Mouse (Mus musculus): ENCODE results near the gene Rnf41.

Gene Rnf41

DNA sequence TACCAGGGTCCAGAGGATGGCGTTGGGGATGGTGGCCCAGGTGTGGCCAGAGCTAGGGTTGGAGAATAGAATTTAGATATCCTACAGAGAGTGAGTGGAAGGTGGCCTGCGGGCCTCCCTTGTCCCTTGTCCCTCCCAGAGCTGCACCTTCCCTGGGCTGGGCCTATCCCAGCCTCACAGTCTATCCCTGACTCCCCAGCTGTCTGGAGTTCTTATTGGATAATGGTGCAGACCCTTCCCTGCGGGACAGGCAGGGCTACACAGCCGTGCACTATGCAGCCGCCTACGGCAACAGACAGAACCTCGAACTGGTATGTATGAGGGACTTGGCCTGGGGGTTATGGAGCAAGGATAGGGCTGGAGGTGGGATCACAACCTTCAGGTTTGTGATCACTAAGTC, 25.6 kb upstream of the Rnf41 start:
- no peak for DNase-seq (ENCODE audit: extremely low spot score, low spot score)

GRCm38 (mm10) chr10:128388941-128389340, 22.5 kb upstream of the Rnf41 start:
- no peak for DNase-seq (ENCODE audit: extremely low spot score, low spot score)

DNA sequence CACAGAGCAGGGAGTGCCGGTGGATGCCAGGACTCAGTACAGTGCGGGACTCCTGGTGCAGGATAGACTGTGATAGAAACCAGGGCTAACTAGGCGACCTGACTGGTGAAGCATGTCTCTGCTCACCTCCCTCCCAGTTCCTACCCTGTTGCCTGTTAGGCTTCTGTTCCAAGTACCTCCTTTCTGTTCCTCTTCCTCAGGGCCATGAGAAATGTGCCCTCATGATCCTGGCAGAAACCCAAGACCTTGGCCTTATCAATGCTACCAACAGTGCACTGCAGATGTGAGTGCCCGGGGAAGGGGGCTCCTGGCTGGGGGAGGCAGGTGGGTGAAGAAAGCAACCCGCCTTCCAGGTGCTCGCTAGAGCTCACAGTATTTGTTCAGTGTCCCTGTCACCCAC, 21.9 kb upstream of the Rnf41 start:
- no peak for DNase-seq (ENCODE audit: extremely low spot score, low spot score)

- no peak for DNase-seq (ENCODE audit: extremely low spot score, low spot score)
Measured at GRCm38 (mm10) chr10:128390366-128390765, 21.1 kb upstream of the Rnf41 start.

DNA sequence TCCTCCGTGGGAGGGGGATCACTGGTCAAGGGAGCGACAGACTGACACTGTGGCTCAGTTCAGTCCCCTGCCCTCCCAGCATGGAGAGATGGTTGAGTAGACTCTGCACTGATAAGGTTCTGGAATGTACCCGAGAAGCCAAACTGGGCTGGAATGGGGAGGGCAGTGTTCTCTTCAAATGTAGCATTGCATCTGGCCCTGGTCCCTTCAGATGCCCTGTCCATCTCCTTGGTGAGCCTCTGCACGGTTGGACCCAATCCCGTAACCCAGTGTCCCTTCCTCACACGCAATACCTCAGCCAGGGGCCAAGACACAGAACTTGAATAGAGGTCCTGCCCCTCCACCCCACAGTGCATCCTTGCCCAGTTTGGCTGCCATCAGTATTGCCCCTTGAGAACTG, 19.6 kb upstream of the Rnf41 start:
- no peak for DNase-seq (ENCODE audit: extremely low spot score, low spot score)

DNA sequence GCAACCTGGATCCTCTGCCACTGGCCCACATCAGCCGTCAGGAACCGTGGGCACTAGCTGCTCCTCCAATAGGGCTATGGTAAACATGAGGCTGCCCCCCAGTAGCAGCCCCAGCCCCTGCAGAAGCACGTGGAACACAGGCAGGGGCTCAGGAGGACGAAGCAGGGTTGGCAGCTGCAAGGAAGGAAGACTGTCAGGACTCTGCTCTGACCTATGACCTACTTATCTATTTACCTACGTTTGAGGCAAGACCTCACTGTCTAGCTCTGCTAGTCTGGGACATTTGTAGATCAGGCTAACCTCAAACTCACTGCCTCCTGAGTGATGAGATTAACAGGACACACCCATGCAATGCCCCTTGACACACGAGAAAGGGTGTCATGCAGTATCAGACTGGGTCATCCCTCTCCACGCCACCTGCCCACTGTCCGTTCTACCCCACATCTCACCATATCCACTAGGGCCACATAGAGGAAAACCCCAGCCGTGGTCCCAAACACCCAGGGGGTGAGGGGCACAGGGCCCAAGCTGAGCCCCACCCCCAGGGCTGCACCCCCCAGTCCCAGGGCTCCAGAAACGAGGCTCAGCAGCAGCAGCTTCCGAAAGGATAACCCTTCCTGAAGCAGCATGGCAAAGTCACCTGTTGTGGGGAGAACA, 15.3 kb upstream of the Rnf41 start:
- DNase-seq (ENCODE audit: extremely low spot score, low spot score) = no peak

GRCm38 (mm10) chr10:128396716-128397264, 14.7 kb upstream of the Rnf41 start:
- no peak for DNase-seq (ENCODE audit: extremely low spot score, low spot score)

GRCm38 (mm10) chr10:128397466-128397865, 14.0 kb upstream of the Rnf41 start:
- no peak for DNase-seq (ENCODE audit: extremely low spot score, low spot score)

DNA sequence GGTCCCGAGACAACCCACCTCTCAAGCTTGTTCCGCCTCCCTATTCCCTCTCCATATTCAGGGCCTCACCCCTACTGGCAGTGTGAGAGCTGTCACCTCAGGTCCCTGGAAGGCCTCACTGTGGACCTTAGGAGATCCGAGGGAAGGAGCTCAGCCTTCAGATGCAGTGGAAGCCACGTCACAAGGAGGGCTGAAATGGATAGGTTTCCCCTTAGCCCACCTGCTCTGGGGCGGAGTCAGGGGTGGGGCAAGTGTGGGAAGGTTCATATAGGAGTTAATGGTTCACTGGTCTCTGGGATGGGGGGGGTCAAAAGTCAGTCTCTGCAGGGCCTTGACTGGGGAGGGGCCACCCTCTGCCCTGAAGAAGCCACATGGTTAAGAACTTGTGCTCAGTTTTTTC, 11.1 kb upstream of the Rnf41 start:
- no peak for DNase-seq (ENCODE audit: extremely low spot score, low spot score)

DNA sequence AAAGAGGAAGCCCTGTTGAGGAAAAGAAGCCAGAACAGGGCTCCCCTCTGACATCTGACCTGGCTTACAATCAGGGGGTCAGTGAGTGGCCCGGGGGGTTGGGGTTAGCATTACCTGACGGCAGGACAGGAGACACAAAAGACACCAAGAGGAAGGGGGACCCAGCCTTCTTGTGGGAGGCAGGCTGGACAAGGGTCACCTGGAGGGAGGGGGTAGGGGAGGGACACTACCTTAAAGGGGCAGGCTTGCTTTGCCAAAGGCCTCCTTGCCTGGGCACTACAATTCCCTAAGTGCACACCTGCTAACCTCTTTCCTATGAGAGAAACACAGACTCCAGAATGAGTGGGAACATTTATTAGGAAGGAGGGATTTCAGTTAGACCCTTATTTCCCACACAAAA, 10.4 kb upstream of the Rnf41 start, which contains the start of gene Slc39a5:
Gene Slc39a5, minus strand, starts transcription at position 174 of the 400 bp plus-strand sequence.
- DNase-seq (ENCODE audit: extremely low spot score, low spot score) = no peak

- no peak for DNase-seq (ENCODE audit: extremely low spot score, low spot score)
Measured at GRCm38 (mm10) chr10:128401638-128402037, 9.8 kb upstream of the Rnf41 start.

- no peak for DNase-seq (ENCODE audit: extremely low spot score, low spot score)
Measured at GRCm38 (mm10) chr10:128403931-128404330, 7.5 kb upstream of the Rnf41 start.

DNA sequence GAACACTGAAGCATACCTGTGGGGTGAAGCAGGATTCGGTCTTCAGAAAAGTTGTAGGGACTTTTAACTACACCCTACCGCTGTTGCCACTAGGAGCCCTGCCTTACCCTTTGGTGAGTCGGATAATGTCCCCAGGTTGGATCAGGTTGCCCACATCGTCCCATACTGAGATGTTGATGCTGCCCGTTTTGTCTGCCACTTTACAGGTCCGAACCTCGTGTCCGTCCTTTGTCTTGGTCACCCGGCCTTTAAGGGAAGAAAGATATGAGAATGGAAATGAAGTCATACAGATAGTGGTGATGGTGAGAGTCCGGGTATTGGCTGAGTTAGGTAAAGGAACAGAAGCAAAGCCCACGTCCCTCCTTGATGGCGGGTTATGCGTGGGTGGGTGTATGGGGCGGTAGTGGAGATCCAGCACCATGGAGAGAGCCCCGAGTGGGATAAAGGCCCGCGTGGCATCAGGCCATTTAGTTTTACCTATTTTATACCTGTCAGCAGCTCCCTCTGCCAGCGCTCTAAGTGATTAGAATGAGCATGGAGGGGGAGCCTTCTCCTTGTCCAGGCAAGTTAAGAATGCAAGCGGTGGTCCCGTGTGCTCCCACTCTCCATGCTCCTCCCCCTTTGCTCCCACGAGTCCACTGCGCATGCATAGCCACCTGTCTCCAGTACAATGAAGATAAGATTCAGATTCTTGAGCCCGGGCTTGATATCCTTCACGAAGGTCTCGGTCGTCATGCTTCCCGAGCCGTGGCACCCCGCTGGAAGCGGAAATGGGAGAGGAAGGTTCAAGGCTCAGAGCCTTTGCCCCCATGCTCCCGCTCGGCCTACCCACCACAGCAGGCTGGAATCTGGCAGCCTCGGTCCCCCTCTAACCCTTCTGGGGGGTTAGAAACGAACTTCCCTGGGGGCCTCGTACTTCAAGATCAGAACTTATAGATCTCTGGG, 2.6 kb upstream of the Rnf41 start:
- no peak for DNase-seq (ENCODE audit: extremely low spot score, low spot score)

DNA sequence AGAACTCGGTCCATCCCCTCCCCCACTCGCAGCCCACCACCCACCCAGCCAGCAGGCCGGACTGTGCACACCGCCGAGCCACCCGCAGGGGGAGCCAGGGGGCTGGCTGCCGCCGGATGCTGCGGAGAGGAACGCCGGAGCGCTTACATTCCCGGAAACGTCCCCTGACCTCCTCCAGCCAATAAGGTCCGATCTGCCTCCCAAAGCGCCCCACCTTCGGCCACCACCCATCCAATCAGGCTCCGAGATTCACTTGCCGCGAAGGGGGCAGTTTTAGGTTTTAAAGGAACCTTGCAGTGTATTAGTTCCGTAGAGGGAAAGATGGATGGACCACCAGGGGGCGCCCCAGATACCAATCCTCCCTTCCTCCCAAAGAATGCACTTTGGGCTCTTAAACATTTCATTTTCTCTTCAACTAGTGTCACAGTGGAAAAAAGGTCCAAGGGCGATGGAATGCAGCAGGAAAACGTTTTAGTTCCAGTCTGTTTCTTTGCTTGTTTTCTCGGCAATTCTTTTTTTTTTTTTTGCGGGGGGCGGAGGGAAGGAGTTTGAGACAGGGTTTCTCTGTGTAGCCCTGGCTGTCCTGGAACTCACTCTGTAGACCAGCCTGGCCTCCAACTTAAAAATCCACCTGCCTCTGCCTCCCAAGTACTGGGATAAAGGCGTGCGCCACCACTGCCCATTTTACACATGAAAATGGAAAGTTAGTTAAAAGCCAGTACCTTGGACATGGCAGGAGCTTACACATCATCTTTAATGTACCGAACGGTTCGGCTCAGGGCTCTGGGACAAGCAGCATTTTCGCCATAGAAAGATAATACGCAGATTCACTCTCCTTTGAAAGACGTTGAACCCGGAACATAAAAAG, 1.5 kb upstream of the Rnf41 start:
- peak; percentile 94 for DNase-seq (ENCODE audit: extremely low spot score, low spot score)

DNA sequence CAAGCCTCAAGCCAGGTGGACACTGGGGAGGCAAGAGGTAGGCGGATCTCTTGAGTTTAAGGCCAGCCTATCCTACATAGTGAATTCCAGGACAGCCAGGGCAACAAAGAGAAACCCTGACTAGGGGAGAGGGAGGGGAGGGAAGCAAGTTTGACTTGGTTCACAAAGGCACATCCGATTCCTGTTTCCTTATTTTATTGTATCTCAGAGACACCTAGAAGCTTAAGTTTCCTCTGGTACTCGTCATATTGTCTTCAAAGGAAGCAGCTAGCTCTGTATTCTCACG, 954 bp upstream of the Rnf41 start:
- no peak for DNase-seq (ENCODE audit: extremely low spot score, low spot score)

- no peak for DNase-seq (ENCODE audit: extremely low spot score, low spot score)
Measured at GRCm38 (mm10) chr10:128412055-128412381, 561 bp downstream of the Rnf41 start.

- DNase-seq (ENCODE audit: extremely low spot score, low spot score) = no peak
Measured at GRCm38 (mm10) chr10:128412558-128412957, 1.1 kb downstream of the Rnf41 start.

DNA sequence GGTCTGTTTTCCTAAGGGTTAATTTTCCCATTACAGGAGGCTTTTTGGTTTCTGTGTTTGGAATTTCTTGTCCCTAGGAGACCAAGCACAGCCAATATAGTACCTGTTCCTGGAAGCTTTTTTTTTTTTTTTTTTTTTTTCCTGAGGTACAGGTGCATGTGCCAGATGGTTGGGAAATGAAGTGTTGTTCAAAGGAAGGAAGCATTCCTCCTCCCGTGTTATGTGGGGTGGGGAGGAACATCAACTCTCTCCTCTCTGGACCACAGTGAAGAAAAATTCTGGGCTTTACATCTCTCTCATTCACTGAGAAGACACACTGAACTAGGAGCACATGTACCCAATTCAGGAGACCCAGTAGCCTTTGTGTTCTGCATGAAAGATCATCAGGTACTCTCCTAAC, 1.6 kb downstream of the Rnf41 start:
- DNase-seq (ENCODE audit: extremely low spot score, low spot score) = no peak

- no peak for DNase-seq (ENCODE audit: extremely low spot score, low spot score)
Measured at GRCm38 (mm10) chr10:128414848-128415247, 3.4 kb downstream of the Rnf41 start.

GRCm38 (mm10) chr10:128422426-128422825, 11.0 kb downstream of the Rnf41 start:
- DNase-seq (ENCODE audit: extremely low spot score, low spot score) = no peak

- no peak for DNase-seq (ENCODE audit: extremely low spot score, low spot score)
Measured at GRCm38 (mm10) chr10:128424604-128425003, 13.1 kb downstream of the Rnf41 start.

DNA sequence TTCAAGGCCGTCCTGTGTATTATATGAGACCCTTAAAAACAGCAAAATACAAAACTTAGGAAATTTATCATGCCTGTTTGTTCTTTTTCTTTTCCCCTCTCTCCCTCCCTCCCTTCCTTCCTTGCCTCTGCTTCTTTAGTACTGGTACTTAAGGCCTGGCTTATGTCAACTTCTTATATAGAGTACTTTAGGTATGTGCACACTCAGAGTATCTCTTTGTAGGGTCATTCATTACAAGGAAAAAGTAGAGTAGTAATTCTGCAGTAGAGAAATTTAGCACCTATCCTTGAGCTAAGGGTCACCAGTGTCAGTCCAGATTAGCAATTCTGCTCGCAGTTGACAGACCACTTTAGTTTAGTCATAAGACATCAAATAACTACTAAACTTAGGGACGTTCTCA, 13.8 kb downstream of the Rnf41 start:
- DNase-seq (ENCODE audit: extremely low spot score, low spot score) = no peak

All from neural tube, embryonic 10.5 days (tissue).